Mouse (Mus musculus): ENCODE measurements around the gene Cxcr2. TPM values are rescaled to one million over a fixed set of nuclear protein-coding genes. Genes with fewer than 3 reads are reported as not detected.

Cxcr2 gene
- 9.0 and 19.4 TPM in 2 replicates for total RNA-seq (2017)

GRCm38 (mm10) chr1:74153461-74154184, at the start of gene Cxcr2:
Gene Cxcr2, plus strand, starts transcription at chr1:74153989.
- ATAC-seq (replicated peaks in 1 of 2; ENCODE audit: insufficient read depth in 1 of 2, low FRiP score in 2 of 2, low TSS enrichment in 1 of 2, low read depth in 1 of 2, poor library complexity in 2 of 2, severe bottlenecking in 2 of 2): peak; percentile 35 to 39; a peak in 3 of 4 replicates

GRCm38 (mm10) chr1:74105660-74106059, 48.1 kb upstream of the Cxcr2 start:
- ATAC-seq (replicated peaks in 1 of 2; ENCODE audit: insufficient read depth in 1 of 2, low FRiP score in 2 of 2, low TSS enrichment in 1 of 2, low read depth in 1 of 2, poor library complexity in 2 of 2, severe bottlenecking in 2 of 2): no peak

- no peak for ATAC-seq (replicated peaks in 1 of 2; ENCODE audit: insufficient read depth in 1 of 2, low FRiP score in 2 of 2, low TSS enrichment in 1 of 2, low read depth in 1 of 2, poor library complexity in 2 of 2, severe bottlenecking in 2 of 2)
Observed at GRCm38 (mm10) chr1:74106214-74106613, 47.6 kb upstream of the Cxcr2 start.

- no peak for ATAC-seq (replicated peaks in 1 of 2; ENCODE audit: insufficient read depth in 1 of 2, low FRiP score in 2 of 2, low TSS enrichment in 1 of 2, low read depth in 1 of 2, poor library complexity in 2 of 2, severe bottlenecking in 2 of 2)
Observed at GRCm38 (mm10) chr1:74107931-74108618, 45.7 kb upstream of the Cxcr2 start.

GRCm38 (mm10) chr1:74109670-74110069, 44.1 kb upstream of the Cxcr2 start:
- ATAC-seq (replicated peaks in 1 of 2; ENCODE audit: insufficient read depth in 1 of 2, low FRiP score in 2 of 2, low TSS enrichment in 1 of 2, low read depth in 1 of 2, poor library complexity in 2 of 2, severe bottlenecking in 2 of 2): no peak

GRCm38 (mm10) chr1:74110932-74111695, 42.7 kb upstream of the Cxcr2 start:
- ATAC-seq (replicated peaks in 1 of 2; ENCODE audit: insufficient read depth in 1 of 2, low FRiP score in 2 of 2, low TSS enrichment in 1 of 2, low read depth in 1 of 2, poor library complexity in 2 of 2, severe bottlenecking in 2 of 2): no peak

- no peak for ATAC-seq (replicated peaks in 1 of 2; ENCODE audit: insufficient read depth in 1 of 2, low FRiP score in 2 of 2, low TSS enrichment in 1 of 2, low read depth in 1 of 2, poor library complexity in 2 of 2, severe bottlenecking in 2 of 2)
Observed at GRCm38 (mm10) chr1:74111696-74112030, 42.1 kb upstream of the Cxcr2 start.

GRCm38 (mm10) chr1:74113071-74113470, 40.7 kb upstream of the Cxcr2 start:
- no peak for ATAC-seq (replicated peaks in 1 of 2; ENCODE audit: insufficient read depth in 1 of 2, low FRiP score in 2 of 2, low TSS enrichment in 1 of 2, low read depth in 1 of 2, poor library complexity in 2 of 2, severe bottlenecking in 2 of 2)

GRCm38 (mm10) chr1:74117876-74118275, 35.9 kb upstream of the Cxcr2 start:
- ATAC-seq (replicated peaks in 1 of 2; ENCODE audit: insufficient read depth in 1 of 2, low FRiP score in 2 of 2, low TSS enrichment in 1 of 2, low read depth in 1 of 2, poor library complexity in 2 of 2, severe bottlenecking in 2 of 2): no peak

- no peak for ATAC-seq (replicated peaks in 1 of 2; ENCODE audit: insufficient read depth in 1 of 2, low FRiP score in 2 of 2, low TSS enrichment in 1 of 2, low read depth in 1 of 2, poor library complexity in 2 of 2, severe bottlenecking in 2 of 2)
Observed at GRCm38 (mm10) chr1:74119115-74119514, 34.7 kb upstream of the Cxcr2 start.

- ATAC-seq (replicated peaks in 1 of 2; ENCODE audit: insufficient read depth in 1 of 2, low FRiP score in 2 of 2, low TSS enrichment in 1 of 2, low read depth in 1 of 2, poor library complexity in 2 of 2, severe bottlenecking in 2 of 2): no peak
Observed at GRCm38 (mm10) chr1:74121138-74121537, 32.7 kb upstream of the Cxcr2 start.

GRCm38 (mm10) chr1:74121821-74122576, 31.8 kb upstream of the Cxcr2 start:
- ATAC-seq (replicated peaks in 1 of 2; ENCODE audit: insufficient read depth in 1 of 2, low FRiP score in 2 of 2, low TSS enrichment in 1 of 2, low read depth in 1 of 2, poor library complexity in 2 of 2, severe bottlenecking in 2 of 2): no peak

- no peak for ATAC-seq (replicated peaks in 1 of 2; ENCODE audit: insufficient read depth in 1 of 2, low FRiP score in 2 of 2, low TSS enrichment in 1 of 2, low read depth in 1 of 2, poor library complexity in 2 of 2, severe bottlenecking in 2 of 2)
Observed at GRCm38 (mm10) chr1:74123215-74123614, 30.6 kb upstream of the Cxcr2 start.

GRCm38 (mm10) chr1:74124021-74124981, 29.5 kb upstream of the Cxcr2 start, which contains the start of gene Tns1:
Gene Tns1, minus strand, starts transcription at chr1:74124449.
- peak; percentile 18 to 50; a peak in 2 of 4 replicates for ATAC-seq (replicated peaks in 1 of 2; ENCODE audit: insufficient read depth in 1 of 2, low FRiP score in 2 of 2, low TSS enrichment in 1 of 2, low read depth in 1 of 2, poor library complexity in 2 of 2, severe bottlenecking in 2 of 2)

GRCm38 (mm10) chr1:74124991-74125552, 28.7 kb upstream of the Cxcr2 start, which contains the start of gene Rufy4:
Gene Rufy4, plus strand, starts transcription at chr1:74125541.
- ATAC-seq (replicated peaks in 1 of 2; ENCODE audit: insufficient read depth in 1 of 2, low FRiP score in 2 of 2, low TSS enrichment in 1 of 2, low read depth in 1 of 2, poor library complexity in 2 of 2, severe bottlenecking in 2 of 2): peak; percentile 85
